Mouse (Mus musculus) heart, postnatal 14 days (tissue): ENCODE data around the gene Plk5. TPM values are rescaled to one million over a fixed set of nuclear protein-coding genes. Genes with fewer than 3 reads are reported as not detected.
A peak's percentile ranks its signal among the peaks of the same experiment; 100 is the strongest.
"Not testable (repeated sequence)": the region's sequence is repeated elsewhere in the genome, so short reads cannot be mapped to it uniquely, and the experiment has no call there.

ENCODE experiments used
- DNase-seq, 2 experiments: peaks; one replicate each; pipeline ENCODE4 v3.0.0; 2021 to 2022
- intact Hi-C: fragments of 180-260 bp; cut with DNase I; formaldehyde crosslinking; loops from one replicate; pipeline ENCODE4 v1.15.1; 2025
- total RNA-seq, 2 experiments: library from RNA; stranded (reverse); gene quantifications; 2 replicates each; pipeline ENCODE4 v1.2.3; 2021

The Plk5 gene
- total RNA-seq, 2 experiments from 2014 or later = 0.12 to 0.22 TPM

GRCm38 (mm10) chr10:80330084-80330483, 26.2 kb upstream of the Plk5 start:
- DNase-seq = no peak
- intact Hi-C loops = no loop called here

GRCm38 (mm10) chr10:80330888-80331287, 25.4 kb upstream of the Plk5 start:
- no peak for DNase-seq
- intact Hi-C loops = no loop called here

DNA sequence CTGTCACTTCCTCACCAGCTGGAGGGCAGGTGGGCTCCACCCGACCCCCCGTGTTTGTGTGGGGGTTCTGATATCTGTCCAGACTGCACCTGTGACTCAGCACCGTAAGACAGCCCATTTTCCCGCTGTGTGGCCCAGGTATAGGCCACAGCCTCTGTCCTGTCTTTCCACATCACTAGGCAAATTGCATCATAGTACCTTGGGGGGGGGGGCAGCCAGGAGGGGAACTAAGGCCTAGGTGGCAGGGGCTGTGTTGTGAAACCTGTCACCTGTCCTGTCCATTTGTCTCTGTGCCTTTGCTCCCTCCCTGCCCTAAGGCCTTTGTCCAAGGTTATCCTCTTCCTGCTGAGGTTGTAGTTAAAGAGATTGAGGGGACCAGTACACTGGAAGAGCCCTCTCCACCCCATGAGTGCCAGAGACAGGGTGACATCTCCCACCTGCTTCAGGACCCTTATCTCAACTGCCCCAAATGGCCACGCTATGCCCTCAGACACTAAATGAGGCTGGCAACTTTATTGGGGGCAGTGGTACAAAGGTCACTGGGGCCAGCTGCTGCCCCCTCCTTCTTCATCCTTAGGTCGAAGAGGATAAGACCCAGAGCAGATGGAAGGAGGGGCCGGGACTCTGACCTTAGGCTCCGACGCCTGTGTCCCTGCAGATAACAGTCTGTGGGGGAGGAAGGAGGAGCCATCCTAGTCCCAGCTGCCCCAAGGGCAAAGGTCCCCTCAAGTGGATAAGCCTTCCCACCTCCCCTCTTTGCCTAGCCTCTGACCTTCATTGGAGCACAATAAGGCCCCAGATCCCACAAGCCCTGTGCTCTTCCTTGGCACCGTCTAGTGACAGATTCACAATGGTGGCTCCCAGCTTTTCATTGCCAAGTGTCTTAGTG, 24.4 kb upstream of the Plk5 start:
- DNase-seq = no peak
- intact Hi-C loops = no loop called here

GRCm38 (mm10) chr10:80332525-80332989, 23.7 kb upstream of the Plk5 start:
- intact Hi-C loops = no loop called here
- DNase-seq = no peak

GRCm38 (mm10) chr10:80336263-80336662, 20.0 kb upstream of the Plk5 start:
- DNase-seq = no peak
- intact Hi-C loops = no loop called here

DNA sequence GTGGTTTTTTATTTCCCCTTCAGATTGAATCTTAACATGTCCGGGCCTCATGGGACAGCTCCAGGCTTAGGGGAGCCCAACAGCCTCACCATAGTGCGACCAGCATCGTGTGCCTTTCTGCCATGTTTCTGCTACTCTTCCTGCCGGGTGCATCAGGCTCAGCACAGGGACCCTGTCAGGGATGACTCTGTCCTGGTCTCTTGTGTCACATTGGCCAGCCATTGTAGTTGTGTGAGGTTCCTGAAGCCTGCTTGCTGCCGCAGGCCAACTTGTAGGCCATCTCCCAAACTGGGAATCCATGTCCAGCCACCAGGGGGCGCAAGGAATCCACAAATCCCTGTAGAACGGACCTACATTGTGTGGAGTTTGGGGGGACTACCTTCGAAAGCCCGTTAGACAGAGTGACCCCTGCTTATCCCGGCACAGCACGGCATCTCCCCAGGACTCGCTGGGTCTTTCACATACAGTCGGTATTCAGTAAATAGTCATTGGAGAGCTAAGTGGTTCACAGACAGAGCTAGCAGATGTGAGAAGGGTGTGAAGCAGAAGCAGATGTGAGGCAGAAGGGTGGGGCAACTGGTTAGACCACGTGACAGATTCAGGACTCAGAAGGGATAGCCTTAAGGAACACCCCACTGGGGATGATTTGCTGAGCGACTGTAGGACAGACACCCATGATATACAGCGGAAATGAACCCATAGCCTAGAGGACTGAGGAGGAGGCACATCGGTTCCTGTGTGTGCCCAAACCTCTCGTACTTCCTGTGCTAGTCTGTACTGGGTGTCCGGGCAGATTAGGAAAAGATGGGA, 16.1 kb upstream of the Plk5 start:
- peak; percentile 86 to 92 for DNase-seq
- intact Hi-C loops = loop anchor here (1.0 to 5.0 kb wide), 2 partner anchors 34 to 163 kb away; partner anchors contain the start of gene Efna2

- intact Hi-C loops = loop anchor here (5.0 kb wide), 1 partner anchor 164 kb away; the partner anchor contains the start of gene Efna2
- DNase-seq = no peak
Observed at GRCm38 (mm10) chr10:80341026-80341425, 15.2 kb upstream of the Plk5 start.

DNA sequence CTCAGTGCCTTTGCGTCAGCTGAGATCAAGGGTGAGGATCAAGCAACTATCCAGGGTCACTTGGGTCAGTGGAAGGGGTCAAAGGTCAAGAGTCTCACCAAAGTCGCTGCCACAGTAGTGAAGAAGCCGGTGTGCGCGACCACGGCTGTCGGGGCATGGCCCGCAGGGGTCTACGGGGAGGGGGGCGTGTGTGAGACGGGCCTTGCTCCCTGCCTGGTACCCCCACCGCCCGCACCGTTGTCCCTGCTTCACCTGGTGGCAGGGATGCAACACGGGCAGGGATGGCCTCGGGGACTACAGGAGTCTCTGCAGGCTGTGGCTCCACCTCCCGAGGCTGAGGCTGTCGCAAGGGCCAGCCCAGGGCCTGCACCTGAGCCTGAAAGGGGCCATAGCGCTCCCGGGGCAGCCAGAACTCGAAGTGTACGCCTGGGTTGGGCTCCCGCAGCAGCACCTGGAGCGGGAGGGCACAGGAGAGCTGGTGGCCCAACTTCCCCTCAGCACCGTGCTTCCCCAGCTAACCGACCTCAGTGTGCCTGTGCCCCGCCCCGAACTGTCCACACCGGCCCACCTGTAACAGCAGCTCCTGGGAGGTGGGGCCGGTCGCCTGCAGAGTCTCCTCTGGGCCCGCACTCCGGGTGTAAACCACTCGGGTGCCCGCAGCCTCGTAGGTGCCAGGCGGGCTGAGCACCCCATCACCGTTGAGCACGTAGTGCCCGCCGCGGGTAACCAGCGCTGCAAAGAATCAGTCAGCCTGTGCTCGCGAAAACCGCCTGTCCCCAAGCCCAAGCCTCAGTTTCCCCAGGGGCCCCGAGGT, 14.6 kb upstream of the Plk5 start:
- intact Hi-C loops = loop anchor here (5.0 kb wide), 1 partner anchor 164 kb away; the partner anchor contains the start of gene Efna2

GRCm38 (mm10) chr10:80342305-80342748, 13.9 kb upstream of the Plk5 start:
- intact Hi-C loops = loop anchor here (5.0 kb wide), 1 partner anchor 165 kb away; the partner anchor contains the start of gene Efna2
- no peak for DNase-seq

More for the DNA sequence above, 14.6 kb upstream of the Plk5 start:
- no peak for DNase-seq

DNA sequence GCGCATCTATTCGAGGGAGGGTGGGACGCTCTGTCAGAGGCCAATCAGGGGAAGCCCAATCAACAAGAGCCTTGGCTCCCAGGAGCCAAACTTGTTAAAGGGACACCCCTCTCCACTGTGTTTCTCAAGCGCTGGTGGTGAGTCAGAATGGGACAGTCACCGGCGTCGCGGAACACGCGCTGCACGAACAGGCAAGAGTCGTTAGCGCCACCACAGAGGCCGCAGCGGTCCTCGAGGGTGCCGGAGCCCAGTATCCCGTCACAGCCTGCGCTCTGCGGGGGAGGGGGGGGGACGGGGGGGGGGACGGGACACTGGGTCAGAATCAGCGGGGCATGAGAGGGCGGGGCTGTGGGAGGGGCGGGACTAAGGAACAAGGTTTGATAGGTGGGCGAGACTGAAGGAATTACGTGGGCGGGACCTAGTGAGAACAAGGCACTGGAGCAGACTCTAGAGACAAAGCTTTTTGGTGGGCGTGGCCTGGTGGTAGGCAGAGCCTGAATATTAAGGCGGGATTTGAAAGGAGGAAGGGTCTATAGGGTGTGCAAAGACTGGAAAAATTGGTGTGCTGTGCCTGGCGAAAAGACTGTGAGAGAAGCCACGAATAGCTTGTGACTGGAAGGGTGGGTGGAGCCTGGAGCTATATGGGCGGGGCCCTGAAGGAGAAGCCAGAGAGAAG, 13.4 kb upstream of the Plk5 start:
- intact Hi-C loops = loop anchor here (5.0 kb wide), 1 partner anchor 166 kb away; the partner anchor contains the start of gene Efna2
- DNase-seq = peak in 1 of 2 experiments; percentile 46

DNA sequence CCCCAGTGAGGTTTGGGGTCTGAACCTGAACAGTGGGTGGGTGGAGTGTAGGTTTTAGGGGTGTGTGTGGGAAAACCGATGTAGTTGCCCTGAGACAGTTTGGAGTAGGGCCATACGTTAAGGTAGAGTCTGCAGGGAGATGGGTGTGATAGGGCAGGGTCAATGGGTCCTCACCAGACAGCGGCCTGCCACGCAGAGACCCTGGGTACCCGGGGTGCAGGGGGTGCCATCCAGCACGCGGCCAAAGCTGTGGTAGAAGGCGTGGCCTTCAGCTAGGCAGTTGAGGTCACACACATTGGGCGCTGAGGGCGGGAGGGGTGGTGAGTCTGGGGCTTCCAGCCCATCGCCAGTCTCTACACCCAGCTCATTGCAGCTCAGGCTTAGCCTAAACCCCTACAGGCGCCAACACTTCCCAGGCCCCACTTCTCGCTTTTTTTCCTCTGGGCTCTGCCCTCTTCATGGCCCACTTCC, 12.8 kb upstream of the Plk5 start:
- intact Hi-C loops = loop anchor here (5.0 kb wide), 1 partner anchor 166 kb away; the partner anchor contains the start of gene Efna2
- no peak for DNase-seq

DNA sequence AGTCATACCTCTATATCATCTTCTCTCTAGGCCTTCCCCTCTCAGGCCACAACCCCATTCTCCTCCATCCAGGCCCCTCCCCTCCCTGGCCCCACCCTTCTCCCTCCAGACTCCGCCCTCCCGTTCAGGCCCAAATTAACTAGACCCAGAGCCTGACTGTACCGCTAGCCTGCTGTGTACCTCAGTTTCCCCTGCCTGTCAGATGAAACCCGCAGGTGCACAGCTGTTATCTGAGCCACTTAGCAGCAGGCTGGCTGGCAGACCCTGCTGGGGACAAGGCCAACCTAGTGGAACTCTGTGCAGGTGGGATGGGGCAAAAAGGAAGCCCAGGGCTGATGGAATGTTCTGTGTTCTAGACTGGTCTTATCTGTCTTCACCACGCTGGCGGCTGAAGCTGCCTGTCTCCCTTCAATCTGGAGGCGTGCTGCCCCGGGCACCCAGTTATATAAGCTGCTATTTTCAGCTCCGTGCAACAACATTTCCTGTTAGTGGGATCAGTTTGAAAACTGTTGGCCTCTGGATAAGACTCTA, 12.1 kb upstream of the Plk5 start:
- intact Hi-C loops = loop anchor here (5.0 kb wide), 1 partner anchor 167 kb away; the partner anchor contains the start of gene Efna2

DNA sequence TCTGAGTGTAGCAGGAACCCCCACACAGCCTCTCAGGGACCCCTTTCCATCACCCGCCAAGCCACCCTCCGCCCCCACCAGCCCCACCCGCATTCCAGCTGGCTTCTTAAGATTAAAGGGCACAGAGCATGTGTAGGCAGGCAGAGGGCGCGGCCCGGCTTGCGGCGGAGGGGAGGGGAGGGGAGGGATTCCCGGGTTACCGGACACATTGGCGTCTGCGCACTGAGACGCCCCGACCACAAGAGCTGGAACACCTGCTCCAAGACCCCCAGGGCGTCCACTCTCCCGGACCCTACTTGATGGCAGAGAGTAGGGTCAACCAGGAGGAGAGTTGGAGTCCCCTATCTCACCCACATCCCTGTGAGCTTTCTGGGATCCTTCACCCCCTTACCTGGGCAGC, 11.1 kb upstream of the Plk5 start:
- DNase-seq = no peak
- intact Hi-C loops = no loop called here

More for the DNA sequence above, 12.1 kb upstream of the Plk5 start:
- DNase-seq = no peak

DNA sequence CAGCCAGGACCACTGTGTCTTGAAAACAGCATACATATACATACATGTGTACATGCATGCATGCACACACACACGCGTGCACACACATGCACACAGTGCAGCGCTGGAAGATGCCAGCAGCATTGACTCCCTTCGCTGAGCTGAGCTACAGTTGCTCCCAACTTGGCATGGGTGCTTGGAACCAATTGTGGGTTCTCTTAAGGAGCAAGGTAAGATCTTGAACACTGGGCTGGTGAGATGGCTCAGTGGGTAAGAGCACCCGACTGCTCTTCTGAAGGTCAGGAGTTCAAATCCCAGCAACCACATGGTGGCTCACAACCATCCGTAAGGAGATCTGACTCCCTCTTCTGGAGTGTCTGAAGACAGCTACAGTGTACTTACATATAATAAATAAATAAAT, 10.3 kb upstream of the Plk5 start:
- intact Hi-C loops, DNase-seq: not testable (repeated sequence)

- intact Hi-C loops = no loop called here
- DNase-seq = peak; percentile 47 to 50
Observed at GRCm38 (mm10) chr10:80347514-80347967, 8.7 kb upstream of the Plk5 start.

DNA sequence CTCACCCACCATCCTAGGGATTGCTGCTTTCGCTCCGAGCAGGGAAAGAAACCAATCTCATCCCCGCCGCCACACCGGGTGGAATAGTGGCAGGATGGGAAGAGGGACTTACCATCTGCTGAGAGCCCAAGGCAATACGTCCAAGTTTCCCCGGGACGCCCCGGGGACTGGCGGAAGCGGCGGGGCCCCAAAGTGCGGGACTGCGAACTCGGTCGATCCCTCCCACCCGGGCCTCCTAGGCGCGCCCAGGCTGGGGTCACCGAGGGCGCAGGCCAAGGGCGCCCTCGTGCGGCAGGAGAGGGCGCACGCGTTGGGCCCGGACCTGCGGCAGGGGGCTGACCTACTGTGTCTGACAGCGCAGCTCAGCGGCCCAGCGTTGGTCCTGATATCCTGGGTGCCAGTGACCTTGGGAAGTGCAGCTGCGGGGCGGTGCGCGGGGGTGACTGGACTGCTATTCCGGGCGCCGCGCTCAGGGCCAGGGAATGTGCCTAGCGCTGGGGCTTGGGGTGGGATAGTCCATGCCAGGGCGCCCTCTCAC, 7.9 kb upstream of the Plk5 start, which contains the start of gene Adamtsl5:
TSS of gene Adamtsl5 (minus strand) at position 169 of the 538 bp plus-strand sequence.
- peak; percentile 85 to 86 for DNase-seq
- intact Hi-C loops = loop anchor here (1.0 kb wide), 1 partner anchor 53 kb away; the partner anchor contains the start of gene Apc2

- peak in 1 of 2 experiments; percentile 55 for DNase-seq
- intact Hi-C loops = loop anchor here (1.0 kb wide), 1 partner anchor 54 kb away; the partner anchor contains the start of gene Apc2
Observed at GRCm38 (mm10) chr10:80348981-80349380, 7.3 kb upstream of the Plk5 start.

- intact Hi-C loops = loop anchor here (1.0 kb wide), 1 partner anchor 24 kb away; no protein-coding TSS in a partner anchor
- peak; percentile 88 to 95 for DNase-seq
Observed at GRCm38 (mm10) chr10:80350292-80350691, 6.0 kb upstream of the Plk5 start.
